Mouse (Mus musculus) spleen, postnatal 10 days (tissue): ENCODE results near the gene Efna4.

Experiments
- DNase-seq, 2 experiments: peaks; one replicate each; pipeline ENCODE4 v3.0.0; 2021 to 2022; ENCODE audit warnings: low spot score in 2 of 2

Gene Efna4

GRCm38 (mm10) chr3:89308089-89308488, 29.7 kb downstream of the Efna4 start:
- DNase-seq, result peak; percentile 36 to 60

- no peak for DNase-seq
These were observed 32.1 kb downstream of the Efna4 start for GRCm38 (mm10) chr3:89305551-89306325.

GRCm38 (mm10) chr3:89305105-89305504, 32.7 kb downstream of the Efna4 start:
- no peak for DNase-seq

GRCm38 (mm10) chr3:89304440-89304839, 33.4 kb downstream of the Efna4 start:
- DNase-seq, result no peak

GRCm38 (mm10) chr3:89300514-89300913, 37.3 kb downstream of the Efna4 start:
- no peak for DNase-seq

- no peak for DNase-seq
These were observed 37.8 kb downstream of the Efna4 start for GRCm38 (mm10) chr3:89300071-89300470.

GRCm38 (mm10) chr3:89299499-89299898, 38.3 kb downstream of the Efna4 start:
- no peak for DNase-seq

GRCm38 (mm10) chr3:89298908-89299307, 38.9 kb downstream of the Efna4 start:
- DNase-seq, result no peak

GRCm38 (mm10) chr3:89296761-89297396, 40.9 kb downstream of the Efna4 start:
- DNase-seq, result no peak

GRCm38 (mm10) chr3:89295685-89296230, 42.1 kb downstream of the Efna4 start:
- no peak for DNase-seq

GRCm38 (mm10) chr3:89294195-89294594, 43.6 kb downstream of the Efna4 start:
- DNase-seq, result no peak

- no peak for DNase-seq
These were observed 44.4 kb downstream of the Efna4 start for GRCm38 (mm10) chr3:89293247-89293918.

- no peak for DNase-seq
These were observed 45.5 kb downstream of the Efna4 start for GRCm38 (mm10) chr3:89292303-89292702.

- DNase-seq, result no peak
These were observed 46.0 kb downstream of the Efna4 start for GRCm38 (mm10) chr3:89291874-89292273.

- no peak for DNase-seq
These were observed 49.3 kb downstream of the Efna4 start for GRCm38 (mm10) chr3:89288503-89288928.

- DNase-seq, result no peak
These were observed 50.5 kb downstream of the Efna4 start for GRCm38 (mm10) chr3:89287286-89287685.

- no peak for DNase-seq
These were observed 52.3 kb downstream of the Efna4 start for GRCm38 (mm10) chr3:89285526-89285925.

GRCm38 (mm10) chr3:89284261-89284660, 53.6 kb downstream of the Efna4 start:
- DNase-seq, result no peak
